Mouse (Mus musculus): ENCODE measurements at regions not wholly inside any gene's neighbourhood (a gene's known extent, or its start where the extent isn't known, plus 50 kb on each side); places are given as distances from the start of the nearest gene placed in this dataset.

GRCm38 (mm10) chr4:114721386-114721785 is 100.1 kb upstream of the Gm12830 start:
- ATAC-seq (ENCODE audit: extremely low read depth, insufficient number of reproducible peaks, low FRiP score, low TSS enrichment) = no peak

GRCm38 (mm10) chr4:114728235-114729000 is 93.1 kb upstream of the Gm12830 start:
- Histone ChIP-seq H3K27ac (replicated peaks) (no peak overlapping the region), H3K9me3 (no peaks in the 10 kb centered on the region), H3K36me3 (no peaks in the 10 kb centered on the region), H3K9ac (no peak overlapping the region), H3K27me3 (replicated peaks) (peaks cover 18% of the 10 kb centered on the region; the same call in 1 of the 2 replicates), H3K4me2 (no peak overlapping the region), H3K4me3 (no peak overlapping the region), H3K4me1 (no peaks in the 10 kb centered on the region)
- 77% methylated on average over 11 of the region's 11 CpGs for WGBS
- ATAC-seq (ENCODE audit: extremely low read depth, insufficient number of reproducible peaks, low FRiP score, low TSS enrichment) = no peak

More at GRCm38 (mm10) chr4:114721386-114721785, 100.1 kb upstream of the Gm12830 start:
- no peak overlapping the region for H3K4me3 ChIP-seq
- H3K4me2 ChIP-seq = no peak overlapping the region
- H3K27ac ChIP-seq (replicated peaks) = no peak overlapping the region
- peaks cover 3% of the 10 kb centered on the region; the same call in 1 of the 2 replicates for H3K9me3 ChIP-seq
- WGBS = 45% methylated on average over 2 of the region's 2 CpGs
- 0 out of 2 replicates have a peak, but pooled peaks cover 8% of the 10 kb centered on the region for H3K4me1 ChIP-seq
- no peaks in the 10 kb centered on the region for H3K36me3 ChIP-seq
- no peak overlapping the region for H3K9ac ChIP-seq
- peaks cover 15% of the 10 kb centered on the region; the same call in 1 of the 2 replicates for H3K27me3 ChIP-seq (replicated peaks)

- H3K4me2 ChIP-seq = no peak overlapping the region
- peaks cover 8% of the 10 kb centered on the region; the same call in 1 of the 2 replicates for H3K27me3 ChIP-seq (replicated peaks)
- no peak overlapping the region for H3K4me3 ChIP-seq
- WGBS = 80% methylated on average over 10 of the region's 10 CpGs
- H3K27ac ChIP-seq (replicated peaks) = no peak overlapping the region
- H3K36me3 ChIP-seq = no peaks in the 10 kb centered on the region
- H3K4me1 ChIP-seq = no peaks in the 10 kb centered on the region
- no peak overlapping the region for H3K9ac ChIP-seq
- no peaks in the 10 kb centered on the region for H3K9me3 ChIP-seq
- no peak for ATAC-seq (ENCODE audit: extremely low read depth, insufficient number of reproducible peaks, low FRiP score, low TSS enrichment)
Measured at GRCm38 (mm10) chr4:114733256-114734004, 88.1 kb upstream of the Gm12830 start.

- Histone ChIP-seq H3K27ac (replicated peaks) (no peak overlapping the region), H3K27me3 (replicated peaks) (no peaks in the 10 kb centered on the region), H3K4me1 (no peaks in the 10 kb centered on the region), H3K36me3 (no peaks in the 10 kb centered on the region), H3K4me2 (no peak overlapping the region), H3K4me3 (no peak overlapping the region), H3K9me3 (0 out of 2 replicates have a peak, but pooled peaks cover 8% of the 10 kb centered on the region), H3K9ac (no peak overlapping the region)
- no peak for ATAC-seq (ENCODE audit: extremely low read depth, insufficient number of reproducible peaks, low FRiP score, low TSS enrichment)
- WGBS = 41% methylated on average over 16 of the region's 16 CpGs
Measured at GRCm38 (mm10) chr4:114738903-114739667, 82.4 kb upstream of the Gm12830 start.

- no peak overlapping the region for H3K4me3 ChIP-seq
- no peaks in the 10 kb centered on the region for H3K27me3 ChIP-seq (replicated peaks)
- H3K27ac ChIP-seq (replicated peaks) = no peak overlapping the region
- H3K9ac ChIP-seq = no peak overlapping the region
- peaks cover 6% of the 10 kb centered on the region; the same call in 1 of the 2 replicates for H3K9me3 ChIP-seq
- ATAC-seq (ENCODE audit: extremely low read depth, insufficient number of reproducible peaks, low FRiP score, low TSS enrichment) = no peak
- WGBS = 68% methylated on average over 2 of the region's 2 CpGs
- no peaks in the 10 kb centered on the region for H3K4me1 ChIP-seq
- H3K4me2 ChIP-seq = no peak overlapping the region
- no peaks in the 10 kb centered on the region for H3K36me3 ChIP-seq
Measured at GRCm38 (mm10) chr4:114748131-114748530, 73.4 kb upstream of the Gm12830 start.

- Histone ChIP-seq H3K36me3 (no peaks in the 10 kb centered on the region), H3K4me2 (no peak overlapping the region), H3K27ac (replicated peaks) (no peak overlapping the region), H3K9me3 (no peaks in the 10 kb centered on the region), H3K4me1 (no peaks in the 10 kb centered on the region), H3K27me3 (replicated peaks) (no peaks in the 10 kb centered on the region), H3K4me3 (no peak overlapping the region), H3K9ac (no peak overlapping the region)
- ATAC-seq (ENCODE audit: extremely low read depth, insufficient number of reproducible peaks, low FRiP score, low TSS enrichment) = no peak
Measured at GRCm38 (mm10) chr4:114759837-114760236, 61.7 kb upstream of the Gm12830 start.

GRCm38 (mm10) chr4:114766643-114767393 is 54.7 kb upstream of the Gm12830 start:
- Histone ChIP-seq H3K27ac (replicated peaks) (no peak overlapping the region), H3K9me3 (no peaks in the 10 kb centered on the region), H3K4me1 (no peaks in the 10 kb centered on the region), H3K4me2 (no peak overlapping the region), H3K4me3 (no peak overlapping the region), H3K9ac (no peak overlapping the region), H3K36me3 (no peaks in the 10 kb centered on the region), H3K27me3 (replicated peaks) (no peaks in the 10 kb centered on the region)
- WGBS = 68% methylated on average over 22 of the region's 22 CpGs
- ATAC-seq (ENCODE audit: extremely low read depth, insufficient number of reproducible peaks, low FRiP score, low TSS enrichment) = no peak
